ENCODE assay signal across 8 mouse cellular contexts in genomic region chr15:85207081-85207480, GRCm38 (mm10). TPM values are rescaled to one million over a fixed set of nuclear protein-coding genes. Genes with fewer than 3 reads are reported as not detected.
DNase-seq lines count a peak whose midpoint lies in the region; ATAC-seq and TF ChIP-seq lines count a peak whose summit lies in the region.

No protein-coding gene starts in this region.

- no peaks in the 10 kb centered on the region for H3K27me3 ChIP-seq in lung, embryonic 15.5 days
- no peaks in the 10 kb centered on the region for H3K27me3 ChIP-seq in intestine, embryonic 16.5 days (replicated peaks; ENCODE audit: control insufficient read depth, insufficient read depth, low read length)
- H3K27me3 ChIP-seq in small intestine, adult 2 months (ENCODE audit: control insufficient read depth, insufficient read depth, low read length) = no peaks in the 10 kb centered on the region

- H3K4me3 ChIP-seq in lung, embryonic 15.5 days = peak overlapping the region; percentile 63
- peak overlapping the region; percentile 78 for H3K4me3 ChIP-seq in intestine, embryonic 16.5 days (ENCODE audit: low read length)
- peak overlapping the region; percentile 55 for H3K4me3 ChIP-seq in small intestine, adult 2 months (ENCODE audit: low read depth, low read length)

- peak; percentile 15 for DNase-seq in adrenal gland, adult 2 months
- no peak for DNase-seq in adrenal gland, postnatal 4 days (ENCODE audit: low spot score in 2 of 2)
- no peak for DNase-seq in lung, adult 18-20 months
- DNase-seq in MN1 (ENCODE audit: low spot score) = no peak
- DNase-seq in c-Kit-positive CD71-positive TER-119-positive erythroid progenitor cells, embryonic 14.5 days (ENCODE audit: low spot score) = no peak

- no peak for ATAC-seq in lung, embryonic 15.5 days (ENCODE audit: borderline replicate concordance, extremely low read depth, low FRiP score, low TSS enrichment)
- peak; percentile 9; the same call in 1 of the 2 replicates for ATAC-seq in intestine, embryonic 16.5 days

- peaks cover 11% of the 10 kb centered on the region; the same call in 1 of the 2 replicates for H3K36me3 ChIP-seq in lung, embryonic 15.5 days
- peaks cover 4% of the 10 kb centered on the region; the same call in 1 of the 2 replicates for H3K36me3 ChIP-seq in intestine, embryonic 16.5 days (ENCODE audit: control insufficient read depth, insufficient read depth, low read length)
- peaks cover 1% of the 10 kb centered on the region; the same call in 1 of the 2 replicates for H3K36me3 ChIP-seq in small intestine, adult 2 months (ENCODE audit: control insufficient read depth, insufficient read depth, low read length)

- H3K4me2 ChIP-seq in lung, embryonic 15.5 days = peak overlapping the region; percentile 86
- H3K4me2 ChIP-seq in intestine, embryonic 16.5 days (ENCODE audit: low read depth, low read length) = peak overlapping the region; percentile 84

- no peaks in the 10 kb centered on the region for H3K9me3 ChIP-seq in lung, embryonic 15.5 days
- H3K9me3 ChIP-seq in intestine, embryonic 16.5 days (ENCODE audit: control insufficient read depth, low read length) = peaks cover 6% of the 10 kb centered on the region; the same call in 1 of the 2 replicates

- peaks cover 53% of the 10 kb centered on the region for H3K4me1 ChIP-seq in lung, embryonic 15.5 days
- H3K4me1 ChIP-seq in intestine, embryonic 16.5 days (ENCODE audit: control insufficient read depth, insufficient read depth, low read length) = peaks cover 31% of the 10 kb centered on the region
- H3K4me1 ChIP-seq in small intestine, adult 2 months (ENCODE audit: control insufficient read depth, insufficient read depth, insufficient read length, low read length) = peaks cover 26% of the 10 kb centered on the region

- H3K9ac ChIP-seq in lung, embryonic 15.5 days = peak overlapping the region; percentile 75
- peak overlapping the region; percentile 88 for H3K9ac ChIP-seq in intestine, embryonic 16.5 days (ENCODE audit: low read depth, low read length)

- no peak for TF ChIP-seq CTCF in small intestine, adult 2 months (IDR thresholded peaks at IDR 0.05; ENCODE audit: extremely low read depth, insufficient read length, insufficient replicate concordance, low read depth, low read length)

- no peak for TF ChIP-seq POLR2A in small intestine, adult 2 months (IDR thresholded peaks at IDR 0.05; ENCODE audit: low read depth, low read length)

- H3K27ac ChIP-seq in lung, embryonic 15.5 days = peak overlapping the region; percentile 93
- H3K27ac ChIP-seq in intestine, embryonic 16.5 days (ENCODE audit: low read length) = peak overlapping the region; percentile 88
- H3K27ac ChIP-seq in small intestine, adult 2 months (ENCODE audit: insufficient read depth, low read depth, low read length) = peak overlapping the region; percentile 71

- WGBS in lung, embryonic 15.5 days = 6% methylated on average over 3 of the region's 3 CpGs
- 9% methylated on average over 3 of the region's 3 CpGs for WGBS in intestine, embryonic 16.5 days
- WGBS in small intestine, adult 2 months = 16% methylated on average over 3 of the region's 3 CpGs

RNA-seq across cellular contexts. Expression of gene Fbln1, which starts 1.3 kb away (rescaled TPM):
- total RNA-seq in adrenal gland, adult 2 months (2021) = 10 to 100 TPM; 34.0 to 38.5 TPM
- 37.6 and 42.1 TPM in 2 replicates for polyA plus RNA-seq in adrenal gland, adult 2 months (2012; rRNA removed)
- 10 to 100 TPM; 64.1 to 77.4 TPM for total RNA-seq in adrenal gland, postnatal 4 days (2021)
- polyA plus RNA-seq in lung, embryonic 15.5 days (2015; fragmentation: Nextera tagmentation; extraction: Ambion mirVana) = 248 and 250 TPM in 2 replicates
- polyA plus RNA-seq in intestine, embryonic 16.5 days (2015; fragmentation: Nextera tagmentation; extraction: Ambion mirVana) = 189 and 191 TPM in 2 replicates
- polyA plus RNA-seq in small intestine, adult 2 months (2012; rRNA removed) = 139 and 456 TPM in 2 replicates
